Mouse (Mus musculus) brain, adult 2 months (tissue): ENCODE results near the gene Gm28036.
"Not testable (repeated sequence)": the region's sequence is repeated elsewhere in the genome, so short reads cannot be mapped to it uniquely, and the experiment has no call there.

Source experiments
- DNase-seq: peaks from one replicate; pipeline ENCODE4 v3.0.0; 2011; ENCODE audit warnings: low read depth, low spot score

The Gm28036 gene

DNA sequence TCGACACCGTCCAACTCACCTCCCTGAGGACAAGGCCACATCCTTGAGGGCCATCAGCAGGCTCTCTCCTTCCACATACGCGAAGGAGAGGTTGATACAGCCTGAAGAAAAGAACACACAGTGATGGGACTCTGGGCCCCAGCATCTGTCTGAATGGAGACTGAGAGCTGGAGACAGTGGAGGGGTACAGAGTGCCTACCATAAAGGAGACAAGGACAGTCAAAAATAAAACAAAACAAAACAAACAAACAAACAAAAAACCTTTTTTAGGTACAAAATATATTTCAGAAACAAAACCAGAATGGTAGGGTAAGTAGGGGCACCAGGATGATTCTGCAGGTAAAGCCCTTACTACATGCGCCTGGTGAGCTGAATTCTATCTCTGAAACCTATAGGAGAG lies at the start of gene Gm28036:
Gene Gm28036 (minus strand): TSS at position 101 of the 400 bp plus-strand sequence.
- no peak for DNase-seq

DNA sequence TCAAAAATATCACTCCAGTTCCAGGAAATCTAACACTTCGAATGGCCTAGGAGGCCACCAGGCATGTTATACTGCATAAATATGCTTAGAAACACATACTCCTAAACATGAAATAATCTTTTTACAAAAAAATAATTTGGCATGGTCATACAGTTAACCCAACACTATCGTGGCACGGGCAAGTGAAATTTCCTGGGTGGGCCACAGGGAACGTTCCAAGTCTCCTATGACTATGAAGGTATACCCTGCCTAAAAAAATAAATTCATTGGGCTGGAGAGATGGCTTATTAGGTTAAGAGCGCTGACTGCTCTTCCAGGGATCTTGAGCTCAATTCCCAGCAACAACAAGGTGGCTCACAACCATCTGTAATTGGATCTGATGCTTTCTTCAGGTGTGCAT lies 39.7 kb upstream of the Gm28036 start:
- no peak for DNase-seq

DNA sequence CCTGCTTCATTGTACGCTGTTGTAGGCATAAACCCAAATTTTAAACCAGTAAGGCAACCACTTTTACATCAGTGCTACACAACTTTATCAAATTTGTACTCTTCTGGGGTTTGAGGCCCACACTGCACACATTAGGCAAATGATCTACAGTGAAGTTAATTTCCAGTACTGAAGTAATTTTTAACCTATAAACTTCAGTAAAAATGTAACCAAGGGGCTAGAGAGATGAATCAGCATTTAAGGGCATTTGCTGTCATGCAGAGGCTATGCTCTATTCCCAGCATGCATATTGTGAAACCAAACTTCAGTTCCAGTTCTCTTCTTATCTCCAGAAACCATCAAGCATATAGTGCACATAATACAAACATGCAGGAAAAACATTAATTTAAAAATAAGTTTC lies 38.6 kb upstream of the Gm28036 start:
- no peak for DNase-seq

DNA sequence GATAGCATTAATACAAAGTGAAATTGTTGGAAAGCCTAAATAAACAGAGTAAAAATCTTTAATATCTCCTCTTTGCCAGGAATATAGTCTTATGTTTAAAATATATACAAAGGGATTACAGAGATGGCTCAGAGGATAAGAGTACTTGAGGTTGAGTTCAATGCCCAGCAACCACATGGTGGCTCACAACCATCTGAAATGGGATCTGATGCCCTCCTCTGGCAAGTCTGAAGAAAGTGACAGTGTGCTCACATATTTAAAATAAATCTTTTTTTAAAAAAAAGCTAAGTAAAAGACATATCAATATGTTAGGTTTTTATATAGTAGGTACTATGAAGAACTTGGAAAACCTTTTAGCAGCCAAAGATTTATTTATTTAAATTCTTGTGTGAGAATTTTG lies 24.6 kb upstream of the Gm28036 start:
- peak; percentile 39 for DNase-seq

DNA sequence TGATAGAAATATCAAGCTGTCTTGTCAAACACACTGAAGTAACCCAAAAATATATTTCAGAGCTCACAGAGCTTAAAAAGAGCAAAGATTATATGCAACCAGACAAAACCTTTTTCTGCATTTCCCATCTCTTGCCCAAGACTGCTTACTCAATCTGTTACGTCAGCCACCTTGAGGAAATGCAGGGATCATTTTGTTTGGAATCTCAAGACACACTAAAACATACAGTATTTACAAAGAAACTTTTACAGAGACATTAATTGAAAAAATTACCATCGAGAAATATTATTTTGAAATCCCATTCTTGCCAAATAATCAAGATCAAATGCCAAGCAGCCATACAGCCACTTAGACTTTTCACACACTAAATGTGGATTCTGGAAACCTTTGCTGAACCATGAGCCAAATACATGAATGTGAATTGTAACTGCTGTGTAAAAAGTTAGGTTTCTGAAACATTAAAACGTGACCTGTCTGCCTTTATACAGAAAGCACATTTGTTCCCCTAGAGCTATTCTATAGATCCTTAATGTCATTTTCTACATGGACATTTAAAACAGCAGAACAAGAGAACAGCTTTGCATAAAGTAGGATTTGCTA lies 20.5 kb upstream of the Gm28036 start:
- DNase-seq, result no peak

DNA sequence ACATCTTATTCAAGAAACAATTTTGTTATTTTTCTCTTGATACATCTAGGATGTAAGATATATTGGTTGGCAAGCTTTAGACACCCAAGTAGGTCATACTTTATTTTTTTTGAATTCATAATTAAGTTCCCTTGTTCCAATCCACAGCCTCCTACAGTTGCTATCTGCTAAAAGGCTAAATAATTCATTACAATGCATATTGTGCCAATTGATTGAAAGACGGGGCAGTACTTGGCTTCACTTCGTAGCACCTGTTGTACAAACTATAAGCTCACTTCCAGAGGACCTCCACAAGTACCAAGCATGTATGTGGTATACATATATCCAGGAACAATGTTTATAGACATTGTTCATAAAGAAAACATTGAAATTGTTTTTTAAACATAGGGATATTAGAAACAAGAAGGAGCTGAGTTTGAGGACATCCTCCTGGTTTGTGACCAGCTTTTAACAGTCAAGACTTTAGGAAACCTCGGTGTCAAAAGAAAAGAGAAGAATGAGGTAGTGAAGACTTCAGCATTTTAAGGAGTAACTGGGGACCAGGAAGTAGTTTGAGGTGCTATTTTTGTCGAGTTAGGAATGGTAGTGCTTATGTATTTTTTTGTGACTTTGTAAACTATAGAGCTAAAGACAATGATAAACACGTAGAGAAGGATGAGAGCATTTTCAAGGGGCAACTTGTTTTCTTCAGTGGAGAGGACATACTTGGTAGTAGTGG lies 19.5 kb upstream of the Gm28036 start:
- DNase-seq, result no peak

DNA sequence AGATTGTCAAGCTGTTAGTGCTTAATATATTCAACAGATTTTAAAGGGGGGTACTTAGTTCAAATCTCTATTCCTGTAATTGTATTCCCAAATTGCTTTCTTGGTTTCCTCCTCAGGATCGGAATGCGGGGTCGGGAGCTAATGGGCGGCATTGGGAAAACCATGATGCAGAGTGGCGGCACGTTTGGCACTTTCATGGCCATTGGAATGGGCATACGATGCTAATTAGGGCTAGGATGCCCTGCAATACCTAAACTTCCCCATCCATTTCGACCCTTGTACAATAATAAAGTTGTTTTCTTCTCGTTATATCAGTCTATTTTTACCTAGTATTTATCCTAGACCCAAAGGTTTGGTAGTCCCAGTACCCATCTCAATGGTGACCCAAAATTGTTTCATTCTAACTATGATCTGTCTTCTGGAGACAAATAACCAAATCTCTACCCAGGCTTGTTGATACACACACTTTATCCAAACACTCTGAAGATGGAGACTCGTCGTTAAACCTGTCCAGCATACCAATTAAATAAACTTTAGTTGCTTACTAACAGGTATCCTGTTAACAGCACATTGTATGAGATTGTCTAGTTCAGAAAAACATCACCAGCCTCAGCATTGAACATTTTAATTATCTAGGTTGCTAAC lies 18.7 kb upstream of the Gm28036 start:
- DNase-seq, result no peak

DNA sequence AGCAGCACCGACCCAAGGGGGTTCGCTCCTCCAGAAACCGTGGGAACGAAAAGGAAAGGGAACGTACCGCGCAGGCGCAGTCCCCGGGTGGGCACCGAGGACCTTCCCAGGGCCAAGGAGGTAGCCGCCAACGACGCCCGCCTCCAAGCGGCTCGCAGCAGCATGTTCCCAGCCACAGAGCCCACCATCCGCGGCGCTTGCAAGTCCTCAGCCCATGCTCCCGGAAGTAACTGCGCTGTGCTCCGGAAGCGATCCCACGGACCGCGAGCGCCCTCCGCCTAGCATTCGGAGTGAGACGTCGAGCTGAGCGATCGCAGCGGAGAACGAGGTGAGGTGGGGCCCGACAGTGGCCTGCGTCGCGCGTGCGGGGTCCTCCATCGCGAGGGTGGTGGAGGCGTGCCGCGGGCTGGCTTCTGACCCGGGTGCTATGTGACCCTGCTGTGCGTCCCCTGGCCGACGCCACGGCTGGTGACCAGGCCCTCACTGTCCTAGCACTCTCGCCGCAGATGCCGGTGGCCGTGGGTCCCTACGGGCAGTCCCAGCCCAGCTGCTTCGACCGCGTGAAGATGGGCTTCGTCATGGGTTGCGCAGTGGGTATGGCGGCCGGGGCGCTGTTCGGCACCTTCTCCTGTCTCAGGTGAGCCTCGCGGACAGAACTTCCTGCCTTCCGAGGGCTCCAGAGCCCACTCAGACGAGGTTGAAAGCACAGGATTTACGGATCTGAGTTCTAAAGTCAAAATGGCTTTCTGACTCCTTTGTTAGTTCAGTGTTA lies 17.2 kb upstream of the Gm28036 start, which contains the start of the genes Romo1 and Nfs1:
Gene Romo1 (plus strand): TSS at position 87 of the 772 bp plus-strand sequence.
Gene Nfs1 (minus strand): TSS at position 234 of the 772 bp plus-strand sequence.
- DNase-seq, result peak; percentile 97

DNA sequence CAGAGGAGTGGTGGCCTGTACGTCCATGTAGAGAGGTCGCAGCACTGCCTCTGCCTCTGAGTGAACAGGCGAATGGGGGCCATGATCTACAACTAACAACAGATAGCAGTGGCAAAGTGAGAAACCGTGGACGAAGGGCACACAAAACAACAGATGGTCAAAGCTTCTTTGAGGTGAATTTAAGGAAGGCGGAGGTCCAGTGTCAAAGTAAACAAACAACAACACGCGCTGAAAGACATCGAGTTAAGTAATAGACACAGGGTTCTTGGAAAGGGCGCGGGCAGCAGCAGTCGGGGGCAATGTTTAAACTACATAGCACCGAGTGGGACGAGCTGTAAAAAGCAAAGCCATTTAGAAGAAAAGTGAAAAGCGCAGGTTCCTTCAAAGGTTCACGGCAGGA lies 16.5 kb upstream of the Gm28036 start:
- no peak for DNase-seq

DNA sequence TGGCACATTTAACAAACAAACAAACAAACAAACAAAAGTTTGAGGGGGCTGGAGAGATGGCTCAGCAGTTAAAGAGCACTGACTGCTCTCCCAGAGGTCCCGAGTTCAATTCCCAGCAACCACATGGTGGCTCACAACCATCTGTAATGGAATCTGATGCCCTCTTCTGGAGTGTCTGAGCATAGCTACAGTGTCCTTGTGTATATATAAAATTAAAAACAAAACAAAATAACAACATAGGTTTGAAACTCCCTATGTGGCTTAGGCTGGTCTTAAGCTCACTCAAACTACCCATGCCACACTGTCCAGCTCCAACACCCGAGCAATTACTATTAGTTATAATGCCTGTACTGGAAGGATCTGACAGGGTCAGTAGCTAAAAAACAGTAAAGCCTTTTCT lies 15.9 kb upstream of the Gm28036 start:
- no peak for DNase-seq

DNA sequence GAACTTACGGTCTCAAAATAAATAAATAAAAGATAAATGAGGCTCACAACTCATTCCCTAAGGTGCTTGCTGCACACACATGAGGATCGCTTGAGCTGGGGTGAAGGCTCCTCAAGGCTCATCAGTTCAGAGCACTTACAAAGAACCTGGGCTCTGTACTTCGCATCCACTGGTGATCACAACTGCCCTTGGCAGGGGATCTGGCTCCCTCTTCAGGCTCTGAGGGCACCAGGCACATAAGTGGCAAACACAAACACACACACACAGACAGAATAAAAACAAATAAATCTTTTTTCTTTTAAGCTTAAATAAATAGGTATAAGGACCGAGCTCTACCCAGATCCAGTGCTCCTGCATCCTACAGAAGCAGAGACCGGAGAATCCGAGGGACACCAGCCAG lies 8.8 kb upstream of the Gm28036 start:
- DNase-seq, result no peak

DNA sequence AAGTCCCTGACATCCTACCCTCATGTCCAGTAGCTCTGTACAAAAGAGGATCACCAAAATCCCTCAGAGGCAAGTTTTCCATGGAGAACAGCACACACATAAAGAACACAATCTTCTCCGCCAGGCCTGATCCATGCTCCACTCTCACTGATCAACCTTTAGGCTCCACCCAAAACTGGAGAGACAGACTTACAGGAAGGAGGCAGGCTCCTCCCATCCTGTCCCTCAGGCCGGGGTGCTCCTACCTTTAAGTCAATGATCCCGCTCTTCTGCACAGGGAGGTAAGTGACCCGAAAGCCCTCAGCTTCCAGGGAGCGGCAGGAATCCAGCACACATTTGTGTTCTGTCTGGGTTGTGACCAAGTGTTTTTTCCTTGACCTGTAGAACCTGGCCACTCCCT lies 7.3 kb upstream of the Gm28036 start:
- DNase-seq, result no peak

DNA sequence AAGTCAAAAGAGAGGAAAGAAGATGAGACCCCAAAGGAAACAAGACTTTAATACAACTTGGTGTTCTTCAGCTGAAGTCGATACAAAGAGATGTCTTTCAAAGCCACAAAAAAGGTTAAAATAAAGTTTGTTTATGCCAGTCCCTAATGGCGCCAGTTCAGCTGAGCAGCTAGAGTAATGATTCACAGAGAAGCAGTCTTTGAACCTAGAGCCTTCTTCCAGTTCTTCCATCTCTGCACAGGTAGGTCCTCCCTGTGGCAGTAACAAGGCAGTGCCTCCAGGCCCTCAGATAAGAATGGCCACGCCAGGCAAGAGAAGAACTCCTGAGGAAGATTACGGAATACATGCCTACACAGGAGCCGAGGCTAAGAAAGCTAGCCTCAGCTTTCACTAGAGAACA lies 3.2 kb downstream of the Gm28036 start:
- DNase-seq, result no peak

DNA sequence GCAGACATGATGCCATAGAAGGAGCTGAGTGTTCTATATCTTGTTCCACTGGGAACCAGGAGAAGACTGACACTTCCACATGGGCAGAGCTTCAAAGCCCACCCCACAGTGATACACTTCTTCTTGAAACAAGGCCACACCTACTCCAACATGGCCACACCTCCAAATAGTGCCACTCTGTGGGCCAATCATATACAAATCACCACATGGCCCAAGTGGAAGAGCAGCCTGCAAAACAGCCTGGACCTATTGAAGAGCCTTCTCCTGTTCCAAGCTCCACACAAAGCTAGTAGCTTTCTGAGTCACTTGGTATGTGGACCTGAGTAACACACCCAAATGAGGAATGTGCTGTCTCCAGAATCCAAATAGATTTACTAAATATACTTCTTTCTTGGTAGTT lies 7.3 kb downstream of the Gm28036 start:
- no peak for DNase-seq

DNA sequence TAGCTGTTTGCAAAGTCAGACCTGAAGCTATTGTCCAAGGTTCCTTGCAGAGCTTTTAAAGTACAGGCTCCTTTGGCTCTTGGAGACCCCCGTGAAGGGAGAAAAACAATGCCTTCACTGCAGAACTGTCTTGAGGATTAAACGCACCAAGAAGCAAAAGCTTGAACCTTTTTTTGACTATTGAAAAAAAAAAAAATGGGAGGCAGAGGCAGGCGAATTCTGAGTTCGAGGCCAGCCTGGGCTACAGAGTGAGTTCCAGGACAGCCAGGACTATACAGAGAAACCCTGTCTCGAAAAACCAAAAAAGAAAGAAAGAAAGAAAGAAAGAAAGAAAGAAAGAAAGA lies 14.8 kb downstream of the Gm28036 start:
- not testable (repeated sequence) for DNase-seq

DNA sequence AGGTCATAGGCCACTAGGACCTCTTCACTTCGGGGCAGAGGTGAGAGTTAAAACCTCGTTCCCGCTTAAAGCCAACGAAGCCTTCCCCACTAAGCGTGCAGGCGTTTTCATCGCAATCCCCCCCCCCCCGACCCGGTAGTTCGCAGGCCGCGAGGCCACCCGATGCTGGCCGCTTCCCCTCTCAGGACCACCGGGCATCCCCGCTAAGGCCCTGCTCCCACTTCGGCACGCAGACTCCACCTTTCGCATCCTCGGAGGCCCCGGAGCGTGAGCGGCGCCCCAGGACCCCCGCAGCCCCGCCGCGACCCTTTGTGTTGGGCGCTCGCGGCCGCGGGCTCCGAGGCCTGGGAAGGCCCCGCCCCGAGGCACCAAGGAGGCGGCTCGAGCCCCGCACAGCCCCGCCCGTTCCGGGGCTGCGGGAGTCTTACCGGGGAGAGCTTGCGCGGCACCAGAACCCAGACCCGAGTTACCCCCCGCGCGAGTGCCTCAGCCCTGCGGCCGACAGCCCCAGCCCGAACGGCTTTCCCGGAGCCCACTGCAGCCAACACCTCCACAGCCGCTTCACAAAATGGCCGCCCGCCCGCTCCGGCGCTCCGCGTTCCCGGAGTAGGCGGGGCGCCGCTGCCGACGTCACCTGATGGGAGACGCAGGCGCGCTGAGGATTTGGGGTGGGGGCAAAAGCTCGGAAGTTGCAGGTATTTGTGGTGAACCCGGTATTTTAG lies 15.4 kb downstream of the Gm28036 start, which contains the start of the genes Cpne1 and Rbm12:
Gene Cpne1 (minus strand): TSS at position 608 of the 722 bp plus-strand sequence.
Gene Rbm12 (minus strand): TSS at position 621 of the 722 bp plus-strand sequence.
- DNase-seq, result peak; percentile 93

DNA sequence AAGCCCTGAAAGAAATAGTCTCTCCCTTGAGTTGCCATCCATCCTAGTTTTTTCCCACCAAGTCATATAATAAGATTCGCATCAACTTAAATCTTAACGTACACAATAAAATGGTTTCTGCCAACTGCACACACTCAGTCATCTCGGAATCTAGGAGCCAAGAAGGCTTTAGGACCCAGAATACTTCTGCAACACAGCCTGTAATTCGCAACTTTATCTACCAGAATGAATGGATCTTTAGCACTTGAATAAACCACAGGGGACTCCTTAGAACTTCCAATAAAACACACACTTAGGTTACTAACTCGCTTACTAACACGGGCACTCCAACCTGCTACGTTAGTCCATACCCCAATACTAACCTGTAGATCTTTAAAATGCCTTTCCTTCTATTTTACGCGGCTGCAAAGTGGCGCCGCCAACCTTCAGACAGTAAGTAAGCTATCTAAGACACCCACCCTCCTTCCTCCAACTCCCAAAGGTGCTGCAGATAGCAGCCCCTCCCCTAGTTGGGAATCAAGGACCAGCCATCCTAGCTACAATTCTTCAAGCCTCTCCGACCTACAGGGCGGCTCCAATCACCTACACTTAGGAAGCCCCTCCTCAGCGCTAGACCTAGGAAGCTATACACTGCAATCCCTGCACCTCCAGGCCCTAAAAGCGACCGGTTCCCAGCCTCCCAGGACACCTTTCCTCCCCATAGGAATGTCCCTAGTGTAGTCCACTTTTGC lies 16.1 kb downstream of the Gm28036 start:
- DNase-seq, result peak; percentile 56

DNA sequence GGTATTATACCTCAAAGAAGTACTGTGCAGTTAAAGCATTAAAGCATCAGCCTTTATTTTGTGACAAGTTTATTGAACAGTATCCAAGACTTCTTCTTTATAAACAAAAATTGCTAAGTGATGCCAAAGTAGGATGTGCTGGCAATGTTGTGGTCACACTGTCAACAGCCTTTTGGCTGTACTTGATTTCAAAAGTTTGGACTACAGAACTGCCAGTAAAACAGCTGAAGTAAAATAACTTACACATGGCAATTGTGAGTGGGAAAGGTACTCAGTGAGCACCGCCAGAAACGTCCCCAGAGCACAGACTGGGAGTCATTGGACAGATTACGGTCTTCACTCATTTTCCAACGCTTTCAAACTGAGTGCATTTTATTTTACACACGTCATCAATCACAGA lies 35.0 kb downstream of the Gm28036 start:
- no peak for DNase-seq

DNA sequence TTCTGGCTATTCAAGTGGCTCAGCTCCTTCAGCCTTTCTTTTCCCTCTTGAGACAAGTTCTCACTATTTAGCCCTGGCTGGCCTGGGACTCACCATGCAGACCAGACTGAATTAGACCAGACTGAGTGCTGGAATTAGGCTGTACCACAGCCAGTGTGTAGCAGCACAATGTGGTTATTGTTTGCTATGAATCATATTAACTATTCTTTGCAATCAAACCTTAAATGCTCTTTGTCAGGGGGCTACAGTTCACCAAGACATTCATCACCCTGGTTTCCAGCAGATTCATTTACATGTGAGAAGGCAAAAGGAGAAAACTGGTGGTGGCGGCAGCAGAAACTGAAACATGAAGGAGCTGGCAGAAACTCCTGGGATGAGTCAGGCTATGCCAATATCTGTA lies 37.1 kb downstream of the Gm28036 start:
- DNase-seq, result peak; percentile 59

DNA sequence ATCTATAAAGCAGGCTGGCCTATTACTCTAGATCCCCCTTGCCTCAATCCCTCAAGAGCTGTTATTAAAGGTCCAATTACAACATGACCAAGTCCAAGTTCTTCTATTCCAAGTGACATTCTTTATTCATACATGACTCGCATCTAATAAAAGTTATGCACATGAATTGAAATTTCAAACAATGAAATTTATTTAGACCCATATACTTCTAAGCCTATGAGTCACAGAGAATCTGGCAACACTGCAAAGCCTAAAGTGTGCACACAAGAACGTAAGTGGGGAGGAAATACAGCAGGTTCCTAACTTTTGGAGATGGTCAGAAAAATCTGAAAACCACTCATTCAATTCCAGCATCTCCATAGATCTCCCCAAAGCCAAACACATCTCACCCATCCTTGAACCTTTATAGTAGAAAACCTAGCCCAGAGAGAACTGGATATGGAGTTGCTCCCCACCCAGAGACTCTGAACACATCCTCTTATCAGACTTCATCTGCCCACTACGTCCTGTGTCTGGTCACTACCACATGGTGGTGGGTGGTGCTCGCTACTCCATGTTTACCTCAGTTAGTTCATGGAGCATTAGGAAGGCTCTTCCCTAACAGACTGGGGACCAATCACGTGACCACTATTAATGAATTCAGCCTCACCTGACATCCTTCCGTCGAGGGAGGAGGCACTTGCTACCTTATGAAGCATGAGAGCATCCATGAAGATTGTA lies 39.3 kb downstream of the Gm28036 start:
- no peak for DNase-seq
